Mouse (Mus musculus): ENCODE results near the gene Bcl2l13. TPM values are rescaled to one million over a fixed set of nuclear protein-coding genes. Genes with fewer than 3 reads are reported as not detected.
"Not testable (repeated sequence)": the region's sequence is repeated elsewhere in the genome, so short reads cannot be mapped to it uniquely, and the experiment has no call there.

Gene Bcl2l13
- polyA plus RNA-seq, 1 experiment from 2014 or later, result 25.7 TPM

- no peaks in the 10 kb centered on the region for H3K9me3 ChIP-seq
- 72% methylated on average over 4 of the region's 4 CpGs for WGBS
- peak; percentile 48 for ATAC-seq
These were observed 28.3 kb upstream of the Bcl2l13 start for GRCm38 (mm10) chr6:120807738-120808081.

GRCm38 (mm10) chr6:120811999-120812398 lies 24.0 kb upstream of the Bcl2l13 start:
- not testable (repeated sequence) for H3K4me3 ChIP-seq (replicated peaks); H3K9me3 ChIP-seq; H3K4me2 ChIP-seq (replicated peaks); H3K9ac ChIP-seq; H3K4me1 ChIP-seq (replicated peaks); H3K27me3 ChIP-seq (replicated peaks); H3K27ac ChIP-seq; ATAC-seq
- H3K36me3 ChIP-seq, result peaks cover 18% of the 10 kb centered on the region
- 95% methylated on average over 10 of the region's 10 CpGs for WGBS

More at GRCm38 (mm10) chr6:120807738-120808081, 28.3 kb upstream of the Bcl2l13 start:
- Histone ChIP-seq H3K4me2 (replicated peaks) (no peak overlapping the region), H3K36me3 (peaks cover 34% of the 10 kb centered on the region), H3K27ac (no peak overlapping the region), H3K9ac (no peak overlapping the region), H3K27me3 (replicated peaks) (no peaks in the 10 kb centered on the region), H3K4me3 (replicated peaks) (no peak overlapping the region), H3K4me1 (replicated peaks) (no peaks in the 10 kb centered on the region)

GRCm38 (mm10) chr6:120819294-120819693 lies 16.7 kb upstream of the Bcl2l13 start:
- peaks cover 17% of the 10 kb centered on the region for H3K36me3 ChIP-seq
- peaks cover 9% of the 10 kb centered on the region for H3K4me1 ChIP-seq (replicated peaks)
- no peak overlapping the region for H3K4me3 ChIP-seq (replicated peaks)
- WGBS, result 95% methylated on average over 2 of the region's 2 CpGs
- H3K9ac ChIP-seq, result no peak overlapping the region
- H3K27ac ChIP-seq, result no peak overlapping the region
- no peaks in the 10 kb centered on the region for H3K27me3 ChIP-seq (replicated peaks)
- no peak overlapping the region for H3K4me2 ChIP-seq (replicated peaks)
- H3K9me3 ChIP-seq, result no peaks in the 10 kb centered on the region
- no peak for ATAC-seq

GRCm38 (mm10) chr6:120820144-120820543 lies 15.9 kb upstream of the Bcl2l13 start:
- H3K9me3 ChIP-seq, result no peaks in the 10 kb centered on the region
- ATAC-seq, result no peak
- no peak overlapping the region for H3K4me2 ChIP-seq (replicated peaks)
- WGBS, result 88% methylated on average over 5 of the region's 5 CpGs
- no peak overlapping the region for H3K27ac ChIP-seq
- H3K27me3 ChIP-seq (replicated peaks), result no peaks in the 10 kb centered on the region
- peaks cover 9% of the 10 kb centered on the region for H3K4me1 ChIP-seq (replicated peaks)
- H3K4me3 ChIP-seq (replicated peaks), result no peak overlapping the region
- peaks cover 17% of the 10 kb centered on the region for H3K36me3 ChIP-seq
- no peak overlapping the region for H3K9ac ChIP-seq

- H3K36me3 ChIP-seq, result peaks cover 17% of the 10 kb centered on the region
- H3K9me3 ChIP-seq, result no peaks in the 10 kb centered on the region
- H3K27ac ChIP-seq, result no peak overlapping the region
- ATAC-seq, result no peak
- peak overlapping the region; percentile 54 for H3K4me2 ChIP-seq (replicated peaks)
- WGBS, result 95% methylated on average over 1 of the region's 1 CpGs
- H3K9ac ChIP-seq, result no peak overlapping the region
- H3K4me3 ChIP-seq (replicated peaks), result no peak overlapping the region
- peaks cover 9% of the 10 kb centered on the region for H3K4me1 ChIP-seq (replicated peaks)
- H3K27me3 ChIP-seq (replicated peaks), result no peaks in the 10 kb centered on the region
These were observed 15.1 kb upstream of the Bcl2l13 start for GRCm38 (mm10) chr6:120820941-120821340.

- H3K27me3 ChIP-seq (replicated peaks), result no peaks in the 10 kb centered on the region
- peak overlapping the region; percentile 54 for H3K4me2 ChIP-seq (replicated peaks)
- H3K4me1 ChIP-seq (replicated peaks), result peaks cover 9% of the 10 kb centered on the region
- H3K9ac ChIP-seq, result peak overlapping the region; percentile 76
- peak overlapping the region; percentile 89 for H3K4me3 ChIP-seq (replicated peaks)
- WGBS, result 53% methylated on average over 5 of the region's 5 CpGs
- H3K27ac ChIP-seq, result no peak overlapping the region
- no peaks in the 10 kb centered on the region for H3K9me3 ChIP-seq
- no peak for ATAC-seq
- H3K36me3 ChIP-seq, result peaks cover 17% of the 10 kb centered on the region
These were observed 14.3 kb upstream of the Bcl2l13 start for GRCm38 (mm10) chr6:120821715-120822114.

GRCm38 (mm10) chr6:120822307-120822928 lies 13.6 kb upstream of the Bcl2l13 start, which contains the start of gene Atp6v1e1:
Gene Atp6v1e1, minus strand, starts transcription at chr6:120822793.
- peaks cover 9% of the 10 kb centered on the region for H3K4me1 ChIP-seq (replicated peaks)
- peak; percentile 98 for ATAC-seq
- H3K4me2 ChIP-seq (replicated peaks), result peak within 1 kb of the TSS; percentile 54
- peak within 1 kb of the TSS; percentile 95 for H3K27ac ChIP-seq
- no peaks in the 10 kb centered on the region for H3K9me3 ChIP-seq
- H3K27me3 ChIP-seq (replicated peaks), result no peaks in the 10 kb centered on the region
- peak within 1 kb of the TSS; percentile 76 for H3K9ac ChIP-seq
- H3K4me3 ChIP-seq (replicated peaks), result peak within 1 kb of the TSS; percentile 89
- WGBS, result under 1% methylated on average over 41 of the region's 41 CpGs
- H3K36me3 ChIP-seq, result peaks cover 15% of the 10 kb centered on the region

GRCm38 (mm10) chr6:120822937-120823614 lies 12.9 kb upstream of the Bcl2l13 start:
- 66% methylated on average over 10 of the region's 10 CpGs for WGBS

GRCm38 (mm10) chr6:120830056-120830455 lies 6.0 kb upstream of the Bcl2l13 start:
- Histone ChIP-seq H3K9ac (no peak overlapping the region), H3K9me3 (no peaks in the 10 kb centered on the region), H3K4me1 (replicated peaks) (no peaks in the 10 kb centered on the region), H3K27ac (no peak overlapping the region), H3K4me3 (replicated peaks) (no peak overlapping the region), H3K4me2 (replicated peaks) (no peak overlapping the region), H3K27me3 (replicated peaks) (peaks cover 2% of the 10 kb centered on the region; the same call in 1 of the 2 replicates), H3K36me3 (no peaks in the 10 kb centered on the region)
- WGBS, result 63% methylated on average over 1 of the region's 1 CpGs
- no peak for ATAC-seq

More at GRCm38 (mm10) chr6:120822937-120823614, 12.9 kb upstream of the Bcl2l13 start:
- 0 out of 2 replicates have a peak, but pooled peaks have one; percentile 10 for ATAC-seq
- H3K9ac ChIP-seq, result no peak overlapping the region
- no peaks in the 10 kb centered on the region for H3K9me3 ChIP-seq
- peak overlapping the region; percentile 89; the same call in 1 of the 2 replicates for H3K4me3 ChIP-seq (replicated peaks)
- H3K36me3 ChIP-seq, result peaks cover 8% of the 10 kb centered on the region
- peaks cover 9% of the 10 kb centered on the region for H3K4me1 ChIP-seq (replicated peaks)
- peak overlapping the region; percentile 28; the same call in 1 of the 2 replicates for H3K4me2 ChIP-seq (replicated peaks)
- H3K27ac ChIP-seq, result no peak overlapping the region
- H3K27me3 ChIP-seq (replicated peaks), result no peaks in the 10 kb centered on the region

- Histone ChIP-seq H3K27me3 (replicated peaks) (peaks cover 2% of the 10 kb centered on the region; the same call in 1 of the 2 replicates), H3K27ac (no peak overlapping the region), H3K4me1 (replicated peaks) (no peaks in the 10 kb centered on the region), H3K9me3 (no peaks in the 10 kb centered on the region), H3K4me2 (replicated peaks) (no peak overlapping the region), H3K9ac (no peak overlapping the region), H3K4me3 (replicated peaks) (no peak overlapping the region), H3K36me3 (no peaks in the 10 kb centered on the region)
- ATAC-seq, result no peak
- 67% methylated on average over 4 of the region's 4 CpGs for WGBS
These were observed 5.0 kb upstream of the Bcl2l13 start for GRCm38 (mm10) chr6:120830866-120831608.

- Histone ChIP-seq H3K4me3 (replicated peaks) (no peak overlapping the region), H3K27me3 (replicated peaks) (peaks cover 2% of the 10 kb centered on the region; the same call in 1 of the 2 replicates), H3K4me1 (replicated peaks) (no peaks in the 10 kb centered on the region), H3K4me2 (replicated peaks) (no peak overlapping the region), H3K9me3 (no peaks in the 10 kb centered on the region), H3K9ac (no peak overlapping the region), H3K36me3 (no peaks in the 10 kb centered on the region), H3K27ac (no peak overlapping the region)
- 68% methylated on average over 4 of the region's 4 CpGs for WGBS
- no peak for ATAC-seq
These were observed 3.9 kb upstream of the Bcl2l13 start for GRCm38 (mm10) chr6:120832097-120832496.

- Histone ChIP-seq H3K36me3 (no peaks in the 10 kb centered on the region), H3K4me1 (replicated peaks) (no peaks in the 10 kb centered on the region), H3K4me3 (replicated peaks) (no peak overlapping the region), H3K9me3 (no peaks in the 10 kb centered on the region), H3K27ac (no peak overlapping the region), H3K27me3 (replicated peaks) (no peaks in the 10 kb centered on the region), H3K9ac (no peak overlapping the region), H3K4me2 (replicated peaks) (no peak overlapping the region)
- 85% methylated on average over 4 of the region's 4 CpGs for WGBS
- ATAC-seq, result no peak
These were observed 1.2 kb upstream of the Bcl2l13 start for GRCm38 (mm10) chr6:120834766-120835321.

Measured in intestine, embryonic 15.5 days (tissue).